Mouse (Mus musculus) olfactory bulb, adult 2 months (tissue): ENCODE measurements around the gene Cysltr1.

ENCODE experiments used
- CTCF ChIP-seq: fragments of 200-500 bp; IDR thresholded peaks from 2 replicates; pipeline ENCODE4 v1.5.1; 2012; ENCODE audit warnings: low read depth, mild to moderate bottlenecking, low read length, moderate library complexity; ENCODE audit not compliant: insufficient read depth
- POLR2A ChIP-seq: fragments of 200-500 bp; IDR thresholded peaks from 2 replicates; pipeline ENCODE4 v1.6.1; 2012; ENCODE audit warnings: mild to moderate bottlenecking, low read depth, low read length, moderate library complexity; ENCODE audit not compliant: insufficient read depth

DNA sequence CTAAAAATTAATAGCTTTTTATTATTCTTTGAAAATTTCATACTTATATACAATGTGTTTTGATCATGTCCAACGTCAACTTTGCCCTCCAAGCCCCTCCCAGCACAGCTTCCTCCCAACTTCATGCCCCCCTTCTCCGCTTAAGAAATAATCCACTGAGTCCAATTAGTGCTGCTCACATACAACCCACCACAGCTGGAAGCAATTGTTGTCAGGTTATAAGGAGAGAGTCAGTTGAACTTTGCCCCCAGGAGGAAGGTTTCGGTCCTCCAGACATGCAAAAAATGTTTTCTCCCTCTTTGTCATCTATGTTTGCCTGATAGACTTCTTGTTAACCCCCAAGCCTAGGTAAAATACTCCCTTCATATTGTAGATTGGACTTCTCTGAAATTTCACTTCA is 24.5 kb downstream of the Cysltr1 start:
- TF ChIP-seq POLR2A (no peak), CTCF (no peak)
